Mouse (Mus musculus) brain, adult 2 months (tissue): ENCODE measurements around the gene Lrrc4b.
A peak's percentile ranks its signal among the peaks of the same experiment; 100 is the strongest.

ENCODE experiments used
- DNase-seq: peaks from one replicate; pipeline ENCODE4 v3.0.0; 2011; ENCODE audit warnings: low read depth, low spot score

Lrrc4b gene

GRCm38 (mm10) chr7:44436267-44436666 is 7.4 kb downstream of the Lrrc4b start:
- DNase-seq: peak; percentile 62

- no peak for DNase-seq
These were observed 8.4 kb downstream of the Lrrc4b start for GRCm38 (mm10) chr7:44437188-44437587.

DNA sequence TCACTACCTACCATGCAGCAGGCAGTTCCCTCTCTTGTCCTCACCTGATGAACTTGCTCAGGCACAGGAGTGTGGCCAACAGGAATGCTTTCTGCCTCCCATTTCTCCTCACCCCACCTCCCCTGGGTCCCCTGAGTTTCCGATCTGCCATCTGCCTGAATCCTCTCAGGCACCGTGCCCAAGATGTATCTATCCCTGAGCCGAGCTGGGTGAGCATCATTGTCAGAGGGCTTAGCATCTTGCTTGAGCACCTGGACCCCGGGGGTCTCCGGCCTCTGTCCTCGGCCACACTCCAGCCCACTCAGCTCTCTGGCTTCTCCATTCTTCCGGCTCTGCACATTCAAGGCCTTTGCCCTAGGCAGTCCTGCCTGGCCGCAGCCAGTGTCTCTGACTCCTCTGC is 9.1 kb downstream of the Lrrc4b start:
- DNase-seq: peak; percentile 79

- DNase-seq: no peak
These were observed 10.9 kb downstream of the Lrrc4b start for GRCm38 (mm10) chr7:44439696-44440095.

- no peak for DNase-seq
These were observed 11.7 kb downstream of the Lrrc4b start for GRCm38 (mm10) chr7:44440479-44440878.

- DNase-seq: peak; percentile 44
These were observed 12.4 kb downstream of the Lrrc4b start for GRCm38 (mm10) chr7:44441180-44441579.

- peak; percentile 94 for DNase-seq
These were observed 12.9 kb downstream of the Lrrc4b start for GRCm38 (mm10) chr7:44441648-44442109.

GRCm38 (mm10) chr7:44442407-44442821 is 13.6 kb downstream of the Lrrc4b start:
- peak; percentile 80 for DNase-seq

- peak; percentile 92 for DNase-seq
These were observed 14.7 kb downstream of the Lrrc4b start for GRCm38 (mm10) chr7:44443268-44444173.

DNA sequence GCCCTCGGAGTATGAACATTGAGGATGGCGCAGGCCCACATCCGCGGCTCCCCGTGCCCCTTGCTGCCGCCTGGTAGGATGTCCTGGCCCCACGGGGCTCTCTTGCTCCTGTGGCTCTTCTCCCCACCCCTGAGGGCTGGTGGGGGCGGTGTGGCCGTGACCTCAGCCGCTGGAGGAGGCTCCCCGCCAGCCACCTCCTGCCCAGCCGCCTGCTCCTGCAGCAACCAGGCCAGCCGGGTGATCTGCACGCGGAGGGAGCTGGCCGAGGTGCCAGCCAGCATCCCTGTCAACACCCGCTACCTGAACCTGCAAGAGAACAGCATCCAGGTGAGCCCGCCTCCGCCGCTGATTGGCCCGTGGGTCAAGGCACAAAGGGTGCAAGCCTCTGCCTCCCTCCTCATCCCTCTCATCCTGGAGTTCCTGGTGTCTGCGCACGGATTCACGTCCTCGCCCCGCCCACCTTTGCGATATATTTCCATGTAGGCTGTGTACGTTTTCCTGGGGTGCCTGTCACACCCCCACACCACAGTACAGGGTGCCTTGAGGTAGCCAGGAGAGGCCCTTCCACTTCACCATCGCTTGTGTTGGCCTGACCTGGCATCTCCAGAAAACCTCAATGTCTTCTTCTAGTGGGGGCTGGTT is 16.2 kb downstream of the Lrrc4b start:
- DNase-seq: peak; percentile 49

DNA sequence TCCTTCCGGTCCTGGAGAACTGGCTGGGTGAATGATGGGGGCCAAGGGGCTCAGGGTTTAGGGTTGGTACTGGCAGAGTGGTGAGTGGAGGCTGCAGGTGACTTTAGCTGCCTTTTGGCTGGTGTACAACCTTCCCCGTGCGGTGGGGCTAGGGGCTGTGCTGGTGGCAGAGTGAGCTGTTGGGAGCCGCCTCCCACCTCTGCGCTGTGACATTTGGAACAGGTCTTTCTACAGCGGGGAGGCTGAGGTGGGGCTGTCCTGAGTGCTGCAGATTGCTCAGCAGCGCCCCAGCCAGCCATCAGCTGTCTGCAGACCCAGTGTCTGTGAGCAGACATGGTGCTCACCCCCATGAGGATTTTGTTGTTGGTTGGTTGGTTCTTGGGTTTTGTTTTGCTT is 16.7 kb downstream of the Lrrc4b start:
- DNase-seq: peak; percentile 79

- peak; percentile 72 for DNase-seq
These were observed 17.4 kb downstream of the Lrrc4b start for GRCm38 (mm10) chr7:44446070-44446855.

- peak; percentile 80 for DNase-seq
These were observed 24.4 kb downstream of the Lrrc4b start for GRCm38 (mm10) chr7:44453256-44453655.

- no peak for DNase-seq
These were observed 27.5 kb downstream of the Lrrc4b start for GRCm38 (mm10) chr7:44456302-44456701.

DNA sequence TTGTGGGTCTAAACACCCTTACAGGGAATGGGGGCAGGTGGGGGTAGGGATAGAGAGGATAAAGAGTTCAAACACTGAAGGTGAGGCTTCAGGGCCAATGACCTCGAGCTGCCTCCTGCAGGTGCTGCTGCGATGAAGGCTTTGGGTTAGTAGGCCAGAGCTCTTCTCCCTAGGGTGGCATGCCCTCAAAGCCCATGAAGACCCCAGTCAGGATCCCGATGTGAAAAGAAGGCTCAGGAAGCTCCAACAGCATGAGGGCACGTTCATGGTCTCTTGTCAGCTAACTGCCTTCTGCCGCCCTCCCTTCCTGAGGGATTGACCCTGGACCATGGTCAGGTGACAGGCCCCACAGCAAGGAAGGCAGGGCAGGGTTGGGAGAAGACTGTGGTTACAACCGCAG is 31.2 kb downstream of the Lrrc4b start:
- DNase-seq: no peak

GRCm38 (mm10) chr7:44460767-44461502 is 32.1 kb downstream of the Lrrc4b start:
- DNase-seq: peak; percentile 41

- DNase-seq: peak; percentile 13
These were observed 32.8 kb downstream of the Lrrc4b start for GRCm38 (mm10) chr7:44461503-44462217.

GRCm38 (mm10) chr7:44462218-44463055 is 33.6 kb downstream of the Lrrc4b start:
- peak; percentile 64 for DNase-seq

- DNase-seq: no peak
These were observed 34.2 kb downstream of the Lrrc4b start for GRCm38 (mm10) chr7:44463056-44463425.
